Mouse (Mus musculus) limb, embryonic 10.5 days (tissue): ENCODE measurements around the gene Gramd4. TPM values are rescaled to one million over a fixed set of nuclear protein-coding genes. Genes with fewer than 3 reads are reported as not detected.
"Not testable (repeated sequence)": the region's sequence is repeated elsewhere in the genome, so short reads cannot be mapped to it uniquely, and the experiment has no call there.

Experiments used
- DNase-seq: peaks from one replicate; pipeline ENCODE4 v3.0.0-alpha.2; 2017; ENCODE audit warnings: low spot score
- H3K27ac ChIP-seq: fragments of 300-500 bp; sonication (generic); 2 replicates; pipeline ENCODE4 v1.5.1; 2016; ENCODE audit warnings: mild to moderate bottlenecking
- H3K27me3 ChIP-seq: fragments of 300-500 bp; sonication (generic); 2 replicates; pipeline ENCODE4 v1.6.1; 2016; ENCODE audit warnings: low read depth, mild to moderate bottlenecking; ENCODE audit not compliant: poor library complexity, severe bottlenecking
- H3K36me3 ChIP-seq: fragments of 300-500 bp; sonication (generic); 2 replicates; pipeline ENCODE4 v1.6.1; 2016; ENCODE audit warnings: mild to moderate bottlenecking, moderate library complexity
- H3K4me1 ChIP-seq: fragments of 300-500 bp; sonication (generic); 2 replicates; pipeline ENCODE4 v1.6.1; 2016
- H3K4me3 ChIP-seq: fragments of 300-500 bp; sonication (generic); 2 replicates; pipeline ENCODE4 v1.5.1; 2016; ENCODE audit warnings: mild to moderate bottlenecking, moderate library complexity
- H3K9me3 ChIP-seq: fragments of 300-500 bp; sonication (generic); replicated peaks from 2 replicates; pipeline ENCODE4 v1.6.1; 2016; ENCODE audit warnings: mild to moderate bottlenecking
- WGBS: fragments of 180-500 bp; shearing (Covaris S2); methylation state at CpG from one replicate; pipeline ENCODE4 v1.1.7; 2016; 5-methylcytosine and 5-hydroxymethylcytosine counted together
- polyA plus RNA-seq: library from polyadenylated mRNA; unstranded; fragments of >200 nt; fragmentation: Nextera tagmentation; extraction: Ambion mirVana; gene quantifications from 2 replicates; pipeline ENCODE4 v1.2.1, GENCODE M21; 2016

Gene Gramd4
- polyA plus RNA-seq, 1 experiment from 2014 or later, result 14.1 TPM

GRCm38 (mm10) chr15:86054861-86055260 lies 2.6 kb upstream of the Gramd4 start:
- not testable (repeated sequence) for H3K27ac ChIP-seq, H3K36me3 ChIP-seq, H3K9me3 ChIP-seq, H3K27me3 ChIP-seq, DNase-seq, H3K4me3 ChIP-seq
- WGBS, result 73% methylated on average over 3 of the region's 3 CpGs
- peaks cover 28% of the 10 kb centered on the region for H3K4me1 ChIP-seq

- peaks cover 42% of the 10 kb centered on the region for H3K4me1 ChIP-seq
Observed at GRCm38 (mm10) chr15:86056221-86056760, 1.2 kb upstream of the Gramd4 start.

GRCm38 (mm10) chr15:86057908-86058307 lies 413 bp downstream of the Gramd4 start:
- H3K9me3 ChIP-seq, result no peaks in the 10 kb centered on the region
- H3K27ac ChIP-seq, result peak overlapping the region; percentile 92
- peak; percentile 60 for DNase-seq

More at GRCm38 (mm10) chr15:86056221-86056760, 1.2 kb upstream of the Gramd4 start:
- 0 out of 2 replicates have a peak, but pooled peaks cover under 1% of the 10 kb centered on the region for H3K36me3 ChIP-seq
- H3K4me3 ChIP-seq, result no peak overlapping the region
- no peaks in the 10 kb centered on the region for H3K9me3 ChIP-seq
- H3K27ac ChIP-seq, result no peak overlapping the region
- peaks cover 9% of the 10 kb centered on the region for H3K27me3 ChIP-seq
- no peak for DNase-seq
- 81% methylated on average over 5 of the region's 5 CpGs for WGBS

GRCm38 (mm10) chr15:86058394-86058915 lies 960 bp downstream of the Gramd4 start:
- H3K27ac ChIP-seq, result peak overlapping the region; percentile 92
- WGBS, result under 1% methylated on average over 70 of the region's 70 CpGs

More at GRCm38 (mm10) chr15:86057908-86058307, 413 bp downstream of the Gramd4 start:
- 4% methylated on average over 7 of the region's 7 CpGs for WGBS
- Histone ChIP-seq H3K27me3 (peaks cover 9% of the 10 kb centered on the region), H3K4me1 (peaks cover 43% of the 10 kb centered on the region), H3K36me3 (0 out of 2 replicates have a peak, but pooled peaks cover 2% of the 10 kb centered on the region), H3K4me3 (peak overlapping the region; percentile 92)

GRCm38 (mm10) chr15:86058931-86059834 lies 1.7 kb downstream of the Gramd4 start:
- peaks cover 5% of the 10 kb centered on the region; the same call in 1 of the 2 replicates for H3K27me3 ChIP-seq
- 3% methylated on average over 49 of the region's 49 CpGs for WGBS
- peak overlapping the region; percentile 92 for H3K27ac ChIP-seq
- peak; percentile 44 for DNase-seq
- H3K36me3 ChIP-seq, result 0 out of 2 replicates have a peak, but pooled peaks cover 2% of the 10 kb centered on the region
- peak overlapping the region; percentile 92 for H3K4me3 ChIP-seq
- no peaks in the 10 kb centered on the region for H3K9me3 ChIP-seq
- H3K4me1 ChIP-seq, result peaks cover 43% of the 10 kb centered on the region

More at GRCm38 (mm10) chr15:86058394-86058915, 960 bp downstream of the Gramd4 start:
- Histone ChIP-seq H3K36me3 (0 out of 2 replicates have a peak, but pooled peaks cover 2% of the 10 kb centered on the region), H3K4me1 (peaks cover 43% of the 10 kb centered on the region), H3K9me3 (no peaks in the 10 kb centered on the region), H3K4me3 (peak overlapping the region; percentile 92), H3K27me3 (peaks cover 6% of the 10 kb centered on the region)
- peak; percentile 91 for DNase-seq

- peaks cover 43% of the 10 kb centered on the region for H3K4me1 ChIP-seq
Observed at GRCm38 (mm10) chr15:86059835-86060380, 2.4 kb downstream of the Gramd4 start.

GRCm38 (mm10) chr15:86060581-86060980 lies 3.1 kb downstream of the Gramd4 start:
- 93% methylated on average over 12 of the region's 12 CpGs for WGBS
- Histone ChIP-seq H3K4me3 (no peak overlapping the region), H3K9me3 (no peaks in the 10 kb centered on the region), H3K27ac (no peak overlapping the region; the same call in 1 of the 2 replicates), H3K4me1 (peaks cover 43% of the 10 kb centered on the region), H3K36me3 (0 out of 2 replicates have a peak, but pooled peaks cover 2% of the 10 kb centered on the region), H3K27me3 (peaks cover 5% of the 10 kb centered on the region; the same call in 1 of the 2 replicates)
- DNase-seq, result no peak

More at GRCm38 (mm10) chr15:86059835-86060380, 2.4 kb downstream of the Gramd4 start:
- DNase-seq, result no peak
- H3K27ac ChIP-seq, result no peak overlapping the region
- 82% methylated on average over 7 of the region's 7 CpGs for WGBS
- H3K27me3 ChIP-seq, result peaks cover 5% of the 10 kb centered on the region; the same call in 1 of the 2 replicates
- peak overlapping the region; percentile 92 for H3K4me3 ChIP-seq
- no peaks in the 10 kb centered on the region for H3K9me3 ChIP-seq
- H3K36me3 ChIP-seq, result 0 out of 2 replicates have a peak, but pooled peaks cover 2% of the 10 kb centered on the region

- Histone ChIP-seq H3K4me3 (no peak overlapping the region), H3K27ac (peak overlapping the region; percentile 34; the same call in 1 of the 2 replicates), H3K27me3 (peaks cover 5% of the 10 kb centered on the region; the same call in 1 of the 2 replicates), H3K36me3 (peaks cover 7% of the 10 kb centered on the region), H3K9me3 (no peaks in the 10 kb centered on the region), H3K4me1 (peaks cover 43% of the 10 kb centered on the region)
- DNase-seq, result no peak
- WGBS, result 82% methylated on average over 7 of the region's 7 CpGs
Observed at GRCm38 (mm10) chr15:86061221-86061620, 3.7 kb downstream of the Gramd4 start.

- peaks cover 45% of the 10 kb centered on the region for H3K4me1 ChIP-seq
- no peaks in the 10 kb centered on the region for H3K9me3 ChIP-seq
- no peak overlapping the region for H3K4me3 ChIP-seq
- peaks cover 7% of the 10 kb centered on the region for H3K36me3 ChIP-seq
- WGBS, result 72% methylated on average over 6 of the region's 6 CpGs
- no peak for DNase-seq
- peak overlapping the region; percentile 34; the same call in 1 of the 2 replicates for H3K27ac ChIP-seq
- peaks cover 5% of the 10 kb centered on the region; the same call in 1 of the 2 replicates for H3K27me3 ChIP-seq
Observed at GRCm38 (mm10) chr15:86061848-86062481, 4.5 kb downstream of the Gramd4 start.

- H3K4me3 ChIP-seq, result no peak overlapping the region
- peaks cover 50% of the 10 kb centered on the region for H3K4me1 ChIP-seq
- WGBS, result 87% methylated on average over 8 of the region's 8 CpGs
Observed at GRCm38 (mm10) chr15:86064191-86064849, 6.8 kb downstream of the Gramd4 start.

GRCm38 (mm10) chr15:86064850-86065229 lies 7.3 kb downstream of the Gramd4 start:
- H3K4me3 ChIP-seq, result no peak overlapping the region
- no peaks in the 10 kb centered on the region for H3K9me3 ChIP-seq
- no peak for DNase-seq
- no peak overlapping the region for H3K27ac ChIP-seq
- H3K36me3 ChIP-seq, result peaks cover 7% of the 10 kb centered on the region
- H3K27me3 ChIP-seq, result no peaks in the 10 kb centered on the region
- H3K4me1 ChIP-seq, result peaks cover 50% of the 10 kb centered on the region
- WGBS, result 83% methylated on average over 3 of the region's 3 CpGs

More at GRCm38 (mm10) chr15:86064191-86064849, 6.8 kb downstream of the Gramd4 start:
- peaks cover 7% of the 10 kb centered on the region for H3K36me3 ChIP-seq
- no peaks in the 10 kb centered on the region for H3K9me3 ChIP-seq
- H3K27ac ChIP-seq, result no peak overlapping the region
- no peaks in the 10 kb centered on the region for H3K27me3 ChIP-seq
- no peak for DNase-seq
